In the genomic region with DNA sequence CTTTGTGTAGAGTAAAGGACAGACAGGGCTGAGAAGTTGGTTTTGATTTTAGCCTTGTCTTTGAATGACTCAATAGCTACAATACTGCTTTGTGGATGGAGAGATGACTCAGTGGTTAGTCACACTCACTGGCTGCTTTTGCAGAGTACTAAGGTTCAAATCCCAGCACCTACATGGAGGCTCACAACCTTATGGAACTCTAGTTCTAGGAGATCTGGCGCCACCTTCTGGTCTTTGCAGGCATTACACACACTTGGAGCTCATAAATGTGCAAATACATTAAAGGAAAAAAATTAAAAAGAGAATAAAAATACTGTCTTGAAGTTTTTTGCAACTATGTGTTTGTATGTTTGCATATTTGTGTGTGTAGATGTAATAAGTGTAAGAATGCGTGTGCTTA, we compare ENCODE assay signal across 10 mouse cellular contexts. TPM values are rescaled to one million over a fixed set of nuclear protein-coding genes. Genes with fewer than 3 reads are reported as not detected.
A peak's percentile ranks its signal among the peaks of the same experiment; 100 is the strongest.
DNase-seq lines count a peak whose midpoint lies in the region; ATAC-seq lines count a peak whose summit lies in the region.
"Had no signal": no experiment of that assay in that cellular context is flagged by ENCODE, and none has a peak within 500 bp of the region (broad histone marks: within the 10 kb centered on the region; RNA-seq: fewer than 3 reads in every experiment).

No protein-coding gene starts in this region.

- H3K36me3 ChIP-seq in hindbrain, embryonic 11.5 days (ENCODE audit: control insufficient read depth, insufficient read depth, low read length) = peaks cover 5% of the 10 kb centered on the region; the same call in 1 of the 2 replicates
- peaks cover 73% of the 10 kb centered on the region for H3K36me3 ChIP-seq in hindbrain, embryonic 13.5 days

- no peak for ATAC-seq in hindbrain, embryonic 11.5 days (ENCODE audit: low FRiP score)
- ATAC-seq in hindbrain, embryonic 13.5 days (ENCODE audit: low FRiP score) = no peak
- ATAC-seq in activated CD4-positive, CD25-positive, alpha-beta regulatory T cell, adult 4 months = peak; percentile 16

- WGBS in hindbrain, embryonic 11.5 days = 70% methylated on average over 2 of the region's 2 CpGs
- WGBS in hindbrain, embryonic 13.5 days = 63% methylated on average over 2 of the region's 2 CpGs

- no peaks in the 10 kb centered on the region for H3K4me1 ChIP-seq in hindbrain, embryonic 11.5 days (replicated peaks; ENCODE audit: control insufficient read depth, insufficient read depth, low read length)
- H3K4me1 ChIP-seq in hindbrain, embryonic 13.5 days (replicated peaks) = no peaks in the 10 kb centered on the region
- H3K4me1 ChIP-seq: embryonic facial prominence, embryonic 13.5 days; limb, embryonic 12.5 days had no signal

- H3K9me3 ChIP-seq in hindbrain, embryonic 11.5 days (ENCODE audit: control insufficient read depth, low read length) = 0 out of 2 replicates have a peak, but pooled peaks cover 4% of the 10 kb centered on the region
- no peaks in the 10 kb centered on the region; the same call in 1 of the 2 replicates for H3K9me3 ChIP-seq in hindbrain, embryonic 13.5 days

- peak; percentile 44 for DNase-seq in hindbrain, embryonic 11.5 days (ENCODE audit: low spot score)
- peak; percentile 79 for DNase-seq in CD4-positive, CD25-positive, alpha-beta regulatory T cell, adult 2 months (ENCODE audit: low read depth, low spot score)
- DNase-seq in retina, embryonic 14.5 days (ENCODE audit: low spot score) = peak; percentile 39
- DNase-seq in left cerebral cortex, postnatal 36 days (ENCODE audit: low spot score in 2 of 2) = no peak
- no peak for DNase-seq in layer of hippocampus, adult 11-12 months (ENCODE audit: low spot score)
- no peak for DNase-seq in urinary bladder, adult 2 months (ENCODE audit: low spot score)

- H3K27ac ChIP-seq in hindbrain, embryonic 11.5 days (ENCODE audit: low read depth, low read length) = no peak overlapping the region
- no peak overlapping the region for H3K27ac ChIP-seq in hindbrain, embryonic 13.5 days
- H3K27ac ChIP-seq: embryonic facial prominence, embryonic 13.5 days; limb, embryonic 12.5 days had no signal

- H3K9ac ChIP-seq in hindbrain, embryonic 11.5 days (ENCODE audit: low read depth, low read length) = no peak overlapping the region
- H3K9ac ChIP-seq in hindbrain, embryonic 13.5 days = no peak overlapping the region
- H3K9ac ChIP-seq: embryonic facial prominence, embryonic 13.5 days; limb, embryonic 12.5 days had no signal

- no peak overlapping the region for H3K4me2 ChIP-seq in hindbrain, embryonic 11.5 days (replicated peaks; ENCODE audit: low read depth, low read length)
- no peak overlapping the region for H3K4me2 ChIP-seq in hindbrain, embryonic 13.5 days
- H3K4me2 ChIP-seq: embryonic facial prominence, embryonic 13.5 days; limb, embryonic 12.5 days had no signal

- no peaks in the 10 kb centered on the region for H3K27me3 ChIP-seq in hindbrain, embryonic 11.5 days (ENCODE audit: control insufficient read depth, insufficient read depth, low read length)
- no peaks in the 10 kb centered on the region for H3K27me3 ChIP-seq in hindbrain, embryonic 13.5 days
- H3K27me3 ChIP-seq: embryonic facial prominence, embryonic 13.5 days; limb, embryonic 12.5 days had no signal

- intact Hi-C loops in left cerebral cortex, postnatal 36 days (cut with DNase I) = no loop called here

- H3K4me3 ChIP-seq in hindbrain, embryonic 11.5 days (ENCODE audit: low read depth, low read length) = no peak overlapping the region
- no peak overlapping the region for H3K4me3 ChIP-seq in hindbrain, embryonic 13.5 days
- H3K4me3 ChIP-seq: embryonic facial prominence, embryonic 13.5 days; limb, embryonic 12.5 days had no signal

RNA-seq across cellular contexts. Expression of gene Aldh8a1, which starts 39.9 kb away (rescaled TPM):
- polyA plus RNA-seq in hindbrain, embryonic 11.5 days (2014; fragmentation: Nextera tagmentation; extraction: Ambion mirVana) = 0.12 TPM in 1 of 2 replicates, not detected in the other
- 0.13 TPM in 1 of 2 replicates, not detected in the other for polyA plus RNA-seq in hindbrain, embryonic 13.5 days (2015; fragmentation: Nextera tagmentation; extraction: Ambion mirVana)
- under 1 TPM in 1 of 2 experiments, not detected in 1; 0.29 TPM for polyA plus RNA-seq in activated CD4-positive, CD25-positive, alpha-beta regulatory T cell, adult 4 months (2017; shearing (Covaris generic))
- under 1 TPM; 0.12 to 0.27 TPM for total RNA-seq in left cerebral cortex, postnatal 36 days (2021)
- 0.03 and 0.04 TPM in 2 replicates for polyA plus RNA-seq in urinary bladder, adult 2 months (2012; rRNA removed)
- polyA plus RNA-seq: embryonic facial prominence, embryonic 13.5 days; limb, embryonic 12.5 days had no signal

RNA-seq across cellular contexts. Expression of gene Hbs1l, which starts 41.4 kb away (rescaled TPM):
- polyA plus RNA-seq in hindbrain, embryonic 11.5 days (2014; fragmentation: Nextera tagmentation; extraction: Ambion mirVana) = 125 and 134 TPM in 2 replicates
- polyA plus RNA-seq in hindbrain, embryonic 13.5 days (2015; fragmentation: Nextera tagmentation; extraction: Ambion mirVana) = 99.1 and 102 TPM in 2 replicates
- polyA plus RNA-seq in activated CD4-positive, CD25-positive, alpha-beta regulatory T cell, adult 4 months (2017; shearing (Covaris generic)) = 100 to 1,000 TPM; 133 to 141 TPM
- total RNA-seq in left cerebral cortex, postnatal 36 days (2021) = 10 to 100 TPM; 59.0 to 72.3 TPM
- polyA plus RNA-seq in urinary bladder, adult 2 months (2012; rRNA removed) = 23.7 and 29.3 TPM in 2 replicates

Comparison
In these comparisons a context has a peak if more than half of its experiments do, and no peak if none do; other contexts are left out.
1. DNase-seq: peak in hindbrain, embryonic 11.5 days (single experiment), CD4-positive, CD25-positive, alpha-beta regulatory T cell, adult 2 months (single experiment) and retina, embryonic 14.5 days (single experiment); none in left cerebral cortex, postnatal 36 days (0 of 2), layer of hippocampus, adult 11-12 months (single experiment) and urinary bladder, adult 2 months (single experiment).